Mouse (Mus musculus): ENCODE measurements around the gene Ttc9c.

DNA sequence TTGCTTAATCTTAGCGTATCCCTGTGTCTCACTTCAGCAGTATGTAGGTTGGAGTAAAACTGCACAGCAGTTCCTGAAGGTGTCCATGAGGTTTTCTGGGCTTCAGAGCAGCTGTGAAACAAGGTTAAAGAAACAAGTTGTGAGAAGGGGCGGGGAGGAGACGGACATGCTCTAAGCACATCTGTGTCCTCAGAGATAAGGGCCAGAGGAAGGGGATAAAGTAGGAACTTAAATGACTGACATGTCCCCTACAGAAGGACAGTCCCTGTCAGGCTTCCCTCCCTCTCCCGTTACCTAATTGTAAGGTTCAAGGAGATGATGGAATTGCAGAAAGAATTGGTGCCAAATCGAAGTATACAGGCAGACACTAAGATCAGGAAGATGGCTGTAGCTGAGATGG is 46.1 kb downstream of the Ttc9c start:
- TF ChIP-seq CTCF (IDR thresholded peaks at IDR 0.05; ENCODE audit: borderline replicate concordance, insufficient read depth, low read depth, low read length) (no peak), POLR2A (IDR thresholded peaks at IDR 0.05; ENCODE audit: borderline replicate concordance, insufficient read depth, low read length) (no peak)
